Mouse (Mus musculus) forelimb bud, embryonic 11.5 days (tissue): ENCODE data around the gene Apoa4.

ENCODE experiments used
- DNase-seq: peaks from one replicate; pipeline ENCODE4 v3.0.0-alpha.2; 2012; ENCODE audit warnings: low read depth, low spot score

The Apoa4 gene

GRCm38 (mm10) chr9:46274494-46274893 lies 34.0 kb downstream of the Apoa4 start:
- DNase-seq: no peak

- DNase-seq: peak; percentile 92
These were observed 42.3 kb downstream of the Apoa4 start, which contains the start of gene Bud13 for GRCm38 (mm10) chr9:46282631-46283436. Gene Bud13 (plus strand): TSS chr9:46283008.
